Mouse (Mus musculus) forebrain, postnatal 0 days (tissue): ENCODE results near the gene Mgarp. TPM values are rescaled to one million over a fixed set of nuclear protein-coding genes. Genes with fewer than 3 reads are reported as not detected.

Source experiments
- ATAC-seq: fragments of 200-750 bp; cut with Nextera tagmentation; 2 replicates; pipeline ENCODE4 v1.8.0; 2017; ENCODE audit warnings: mild to moderate bottlenecking, moderate library complexity
- DNase-seq: peaks from one replicate; pipeline ENCODE4 v3.0.0-alpha.2; 2015
- H3K27ac ChIP-seq: fragments of 300-500 bp; sonication (generic); 2 replicates; pipeline ENCODE4 v1.5.1; 2014; ENCODE audit warnings: low read depth, mild to moderate bottlenecking, antibody characterized with exemption, low read length, moderate library complexity, mixed read lengths
- H3K27me3 ChIP-seq: fragments of 300-500 bp; sonication (generic); 2 replicates; pipeline ENCODE4 v1.6.1; 2014; ENCODE audit warnings: mild to moderate bottlenecking, low read length, mixed read lengths; ENCODE audit not compliant: insufficient read depth
- H3K36me3 ChIP-seq: fragments of 300-500 bp; sonication (generic); 2 replicates; pipeline ENCODE4 v1.6.1; 2014; ENCODE audit warnings: mild to moderate bottlenecking, moderate library complexity; ENCODE audit not compliant: insufficient read depth
- H3K4me1 ChIP-seq: fragments of 300-500 bp; sonication (generic); 2 replicates; pipeline ENCODE4 v1.6.1; 2014; ENCODE audit warnings: antibody characterized with exemption; ENCODE audit not compliant: insufficient read depth
- H3K4me2 ChIP-seq: fragments of 300-500 bp; sonication (generic); 2 replicates; pipeline ENCODE4 v1.6.1; 2014; ENCODE audit warnings: low read depth, mild to moderate bottlenecking, moderate library complexity
- H3K4me3 ChIP-seq: fragments of 300-500 bp; sonication (generic); 2 replicates; pipeline ENCODE4 v1.5.1; 2014; ENCODE audit warnings: low read depth, low read length, mixed read lengths
- H3K9ac ChIP-seq: fragments of 300-500 bp; sonication (generic); 2 replicates; pipeline ENCODE4 v1.6.1; 2014; ENCODE audit warnings: mild to moderate bottlenecking
- H3K9me3 ChIP-seq: fragments of 300-500 bp; sonication (generic); 2 replicates; pipeline ENCODE4 v1.6.1; 2016; ENCODE audit warnings: low read length
- CTCF ChIP-seq: sonication (generic); IDR thresholded peaks from 2 replicates; pipeline ENCODE4 v1.5.1; 2016; ENCODE audit warnings: antibody characterized with exemption, control low read depth, low read depth
- WGBS: fragments of 180-500 bp; shearing (Covaris S2); extraction: QIAGEN DNeasy Blood & Tissue Kit; methylation state at CpG from one replicate; pipeline ENCODE4 v1.1.7; 2014; 5-methylcytosine and 5-hydroxymethylcytosine counted together
- polyA plus RNA-seq: library from polyadenylated mRNA; unstranded; fragments of >200 nt; fragmentation: Nextera tagmentation; extraction: Ambion mirVana; gene quantifications from 2 replicates; pipeline ENCODE4 v1.2.1, GENCODE M21; 2015
- total RNA-seq: library from RNA; depleted of rRNA; stranded (reverse); fragments of >200 nt; gene quantifications from 2 replicates; pipeline ENCODE4 v1.2.3, GENCODE M21; 2014

The Mgarp gene
- total and polyA plus RNA-seq, 2 experiments from 2014 or later = 0.42 to 0.67 TPM

- ATAC-seq (no peak), DNase-seq (no peak)
- TF ChIP-seq CTCF = no peak
- no peak overlapping the region for H3K27ac ChIP-seq
- H3K9me3 ChIP-seq = no peaks in the 10 kb centered on the region
- no peak overlapping the region for H3K4me3 ChIP-seq
- WGBS = 95% methylated on average over 3 of the region's 3 CpGs
- H3K4me1 ChIP-seq = no peaks in the 10 kb centered on the region
- H3K4me2 ChIP-seq = no peak overlapping the region
- H3K9ac ChIP-seq = no peak overlapping the region
- H3K27me3 ChIP-seq = no peaks in the 10 kb centered on the region
- no peaks in the 10 kb centered on the region for H3K36me3 ChIP-seq
These were observed 17.9 kb downstream of the Mgarp start for GRCm38 (mm10) chr3:51378665-51378946.

GRCm38 (mm10) chr3:51377878-51378664 lies 18.5 kb downstream of the Mgarp start:
- 48% methylated on average over 31 of the region's 31 CpGs for WGBS
- H3K27ac ChIP-seq = no peak overlapping the region
- H3K9me3 ChIP-seq = no peaks in the 10 kb centered on the region
- DNase-seq (peak; percentile 47), ATAC-seq (peak; percentile 59; the same call in 1 of the 2 replicates)
- H3K4me1 ChIP-seq = no peaks in the 10 kb centered on the region
- H3K9ac ChIP-seq = no peak overlapping the region
- no peaks in the 10 kb centered on the region for H3K36me3 ChIP-seq
- peak; percentile 61 for TF ChIP-seq CTCF
- no peaks in the 10 kb centered on the region for H3K27me3 ChIP-seq
- H3K4me2 ChIP-seq = peak overlapping the region; percentile 27
- no peak overlapping the region for H3K4me3 ChIP-seq

- Histone ChIP-seq H3K9me3 (no peaks in the 10 kb centered on the region), H3K4me2 (no peak overlapping the region), H3K36me3 (no peaks in the 10 kb centered on the region), H3K27ac (no peak overlapping the region), H3K4me3 (no peak overlapping the region), H3K4me1 (no peaks in the 10 kb centered on the region), H3K27me3 (no peaks in the 10 kb centered on the region), H3K9ac (no peak overlapping the region)
- DNase-seq = peak; percentile 17
- WGBS = 86% methylated on average over 19 of the region's 19 CpGs
- no peak for ATAC-seq
- peak; percentile 67 for TF ChIP-seq CTCF
These were observed 21.0 kb downstream of the Mgarp start for GRCm38 (mm10) chr3:51375307-51376265.

DNA sequence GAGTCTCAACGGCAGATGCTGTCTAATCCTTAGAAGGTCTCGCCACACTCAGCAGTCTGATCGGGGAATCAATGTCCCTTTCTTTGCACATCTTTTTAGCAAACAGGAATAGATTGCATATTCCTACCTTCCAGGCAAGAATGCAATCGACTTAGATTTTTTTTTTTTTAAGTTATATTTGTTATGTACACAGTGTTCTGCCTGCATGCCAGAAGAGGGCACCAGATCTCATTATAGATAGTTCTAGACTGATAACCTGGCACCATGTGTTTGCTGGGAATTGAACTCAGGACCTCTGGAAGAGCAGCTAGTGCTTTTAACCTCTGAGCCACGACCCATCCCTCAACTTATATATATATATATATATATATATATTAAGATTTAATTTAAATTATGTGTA lies 23.0 kb downstream of the Mgarp start:
- Histone ChIP-seq H3K36me3 (no peaks in the 10 kb centered on the region), H3K27ac (no peak overlapping the region), H3K4me1 (no peaks in the 10 kb centered on the region), H3K9me3 (no peaks in the 10 kb centered on the region), H3K4me3 (no peak overlapping the region), H3K27me3 (no peaks in the 10 kb centered on the region), H3K9ac (no peak overlapping the region), H3K4me2 (no peak overlapping the region)
- TF ChIP-seq CTCF = peak; percentile 36
- DNase-seq = no peak
- 81% methylated on average over 5 of the region's 5 CpGs for whole genome bisulfite sequencing
- ATAC-seq = no peak

GRCm38 (mm10) chr3:51372883-51373282 lies 23.7 kb downstream of the Mgarp start:
- ATAC-seq = no peak
- H3K4me3 ChIP-seq = no peak overlapping the region
- DNase-seq = no peak
- H3K27ac ChIP-seq = no peak overlapping the region
- H3K4me2 ChIP-seq = no peak overlapping the region
- no peaks in the 10 kb centered on the region for H3K4me1 ChIP-seq
- no peaks in the 10 kb centered on the region for H3K27me3 ChIP-seq
- WGBS = 79% methylated on average over 5 of the region's 5 CpGs
- no peaks in the 10 kb centered on the region for H3K36me3 ChIP-seq
- H3K9me3 ChIP-seq = no peaks in the 10 kb centered on the region
- no peak overlapping the region for H3K9ac ChIP-seq
- TF ChIP-seq CTCF = no peak

DNA sequence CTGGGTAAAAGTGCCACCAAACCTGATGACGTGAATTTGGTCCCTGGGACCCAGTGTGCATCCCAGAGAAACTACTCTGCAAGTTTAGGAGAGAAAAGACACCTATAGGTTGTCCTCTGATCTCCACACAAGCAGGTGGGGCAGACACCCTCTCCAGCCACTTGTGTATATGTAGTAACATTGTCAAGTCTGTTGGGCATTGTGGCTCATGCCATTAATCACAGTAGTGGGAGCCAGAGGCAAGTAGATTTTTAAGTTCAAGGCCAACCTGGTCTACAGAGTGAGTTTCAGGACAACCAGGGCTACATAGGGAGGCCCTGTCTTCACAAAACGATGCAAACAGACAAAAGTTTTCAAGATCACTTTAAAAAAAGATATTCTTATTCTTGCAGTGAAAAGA lies 24.7 kb downstream of the Mgarp start:
- H3K27ac ChIP-seq = no peak overlapping the region
- no peak for TF ChIP-seq CTCF
- no peaks in the 10 kb centered on the region for H3K36me3 ChIP-seq
- no peak overlapping the region for H3K4me2 ChIP-seq
- no peaks in the 10 kb centered on the region for H3K27me3 ChIP-seq
- no peak overlapping the region for H3K4me3 ChIP-seq
- WGBS = 78% methylated on average over 2 of the region's 2 CpGs
- DNase-seq = no peak
- ATAC-seq = no peak
- H3K9ac ChIP-seq = no peak overlapping the region
- H3K4me1 ChIP-seq = no peaks in the 10 kb centered on the region
- no peaks in the 10 kb centered on the region for H3K9me3 ChIP-seq

DNA sequence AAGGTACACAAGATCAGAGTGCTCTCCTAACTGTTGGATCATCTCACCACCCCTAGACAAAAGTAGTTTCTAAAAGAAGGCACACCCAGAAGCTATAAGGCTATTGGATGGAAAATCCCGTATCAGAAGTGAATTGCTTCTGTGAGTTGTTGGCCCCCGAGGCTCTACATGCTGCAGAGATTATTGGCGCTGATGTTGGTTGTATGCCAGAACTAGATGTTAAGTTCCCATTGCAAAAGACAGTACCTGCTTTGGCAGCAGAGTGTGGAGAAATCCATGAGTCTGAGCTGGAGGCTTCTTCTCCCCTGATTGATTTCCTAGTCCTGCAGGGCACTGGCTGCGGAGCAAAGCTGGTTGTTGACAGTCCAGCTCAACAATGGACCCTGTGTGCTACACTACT lies 28.5 kb downstream of the Mgarp start:
- no peaks in the 10 kb centered on the region for H3K27me3 ChIP-seq
- DNase-seq (no peak), ATAC-seq (no peak)
- H3K4me3 ChIP-seq = no peak overlapping the region
- WGBS = 80% methylated on average over 4 of the region's 4 CpGs
- H3K9me3 ChIP-seq = no peaks in the 10 kb centered on the region
- no peak overlapping the region for H3K27ac ChIP-seq
- H3K36me3 ChIP-seq = no peaks in the 10 kb centered on the region
- H3K4me2 ChIP-seq = no peak overlapping the region
- 0 out of 2 replicates have a peak, but pooled peaks cover 6% of the 10 kb centered on the region for H3K4me1 ChIP-seq
- no peak overlapping the region for H3K9ac ChIP-seq
- no peak for TF ChIP-seq CTCF
